Mouse (Mus musculus) heart, embryonic 14.5 days (tissue): Measurements from ENCODE around the gene Ino80b. TPM values are rescaled to one million over a fixed set of nuclear protein-coding genes. Genes with fewer than 3 reads are reported as not detected.
"Not testable (repeated sequence)": the region's sequence is repeated elsewhere in the genome, so short reads cannot be mapped to it uniquely, and the experiment has no call there.

ENCODE experiments used
- ATAC-seq: fragments of 200-750 bp; cut with Nextera tagmentation; 2 replicates; pipeline ENCODE4 v1.8.0; 2017; ENCODE audit warnings: low read depth, moderate TSS enrichment; ENCODE audit not compliant: insufficient number of reproducible peaks, insufficient read depth, low FRiP score
- H3K27ac ChIP-seq, 2 experiments: fragments of 200-500 bp in 1 of 2; fragments of 300-500 bp in 1 of 2; sonication (generic) in 1 of 2; replicated peaks in 1 of 2; 2 replicates each; pipeline ENCODE4 v1.5.1; 2012 to 2014; ENCODE audit warnings: low read depth in 2 of 2, low read length in 2 of 2, control low read depth in 1 of 2, mild to moderate bottlenecking in 1 of 2, mixed read lengths in 1 of 2; ENCODE audit not compliant: control insufficient read depth in 1 of 2, insufficient read depth in 1 of 2
- H3K27me3 ChIP-seq: fragments of 300-500 bp; sonication (generic); 2 replicates; pipeline ENCODE4 v1.6.1; 2014; ENCODE audit warnings: mild to moderate bottlenecking, low read length, control low read depth; ENCODE audit not compliant: control insufficient read depth, insufficient read depth
- H3K36me3 ChIP-seq: fragments of 300-500 bp; sonication (generic); 2 replicates; pipeline ENCODE4 v1.6.1; 2014; ENCODE audit warnings: mild to moderate bottlenecking, control low read depth, low read length, mixed read lengths; ENCODE audit not compliant: control insufficient read depth, insufficient read depth
- H3K4me1 ChIP-seq, 2 experiments: fragments of 200-500 bp in 1 of 2; fragments of 300-500 bp in 1 of 2; sonication (generic) in 1 of 2; 2 replicates each; pipeline ENCODE4 v1.6.1; 2012 to 2014; ENCODE audit warnings: low read length in 2 of 2, control low read depth in 1 of 2, mixed read lengths in 1 of 2; ENCODE audit not compliant: control insufficient read depth in 2 of 2, insufficient read depth in 2 of 2
- H3K4me2 ChIP-seq: fragments of 300-500 bp; sonication (generic); 2 replicates; pipeline ENCODE4 v1.6.1; 2014; ENCODE audit warnings: mild to moderate bottlenecking, low read length
- H3K4me3 ChIP-seq, 2 experiments: fragments of 200-500 bp in 1 of 2; fragments of 300-500 bp in 1 of 2; sonication (generic) in 1 of 2; 2 replicates each; pipeline ENCODE4 v1.5.1; 2012 to 2014; ENCODE audit warnings: low read length in 2 of 2, mild to moderate bottlenecking in 2 of 2, control low read depth in 1 of 2, low read depth in 1 of 2, moderate library complexity in 1 of 2; ENCODE audit not compliant: control insufficient read depth in 1 of 2, insufficient read depth in 1 of 2
- H3K9ac ChIP-seq: fragments of 300-500 bp; sonication (generic); 2 replicates; pipeline ENCODE4 v1.6.1; 2014; ENCODE audit warnings: mild to moderate bottlenecking, low read length
- H3K9me3 ChIP-seq: fragments of 300-500 bp; sonication (generic); 2 replicates; pipeline ENCODE4 v1.6.1; 2016; ENCODE audit warnings: low read length, control low read depth; ENCODE audit not compliant: control insufficient read depth
- WGBS: fragments of 180-500 bp; shearing (Covaris S2); extraction: QIAGEN DNeasy Blood & Tissue Kit; methylation state at CpG from one replicate; pipeline ENCODE4 v1.1.7; 2014; 5-methylcytosine and 5-hydroxymethylcytosine counted together
- polyA plus RNA-seq: library from polyadenylated mRNA; unstranded; fragments of >200 nt; fragmentation: Nextera tagmentation; extraction: Ambion mirVana; gene quantifications from 2 replicates; pipeline ENCODE4 v1.2.1, GENCODE M21; 2014

Ino80b gene
- polyA plus RNA-seq, 1 experiment from 2014 or later, result 11.3 TPM

GRCm38 (mm10) chr6:83162701-83163100 lies 37.5 kb upstream of the Ino80b start:
- WGBS, result under 1% methylated on average over 8 of the region's 8 CpGs
- peaks cover 6 to 30% of the 10 kb centered on the region in 2 experiments; a peak in 3 of 4 replicates for H3K4me1 ChIP-seq
- peak overlapping the region; percentile 83 for H3K4me2 ChIP-seq
- H3K36me3 ChIP-seq, result no peaks in the 10 kb centered on the region
- no peaks in the 10 kb centered on the region for H3K9me3 ChIP-seq
- H3K9ac ChIP-seq, result peak overlapping the region; percentile 59; the same call in 1 of the 2 replicates
- ATAC-seq, result no peak
- no peak overlapping the region for H3K27ac ChIP-seq
- H3K4me3 ChIP-seq, result peak overlapping the region; percentile 34 to 46
- H3K27me3 ChIP-seq, result peaks cover 31% of the 10 kb centered on the region

GRCm38 (mm10) chr6:83161921-83162641 lies 36.9 kb upstream of the Ino80b start:
- Histone ChIP-seq H3K4me3 (peak overlapping the region; percentile 34 to 46), H3K27me3 (peaks cover 31% of the 10 kb centered on the region), H3K9ac (peak overlapping the region; percentile 59), H3K4me2 (peak overlapping the region; percentile 83), H3K9me3 (no peaks in the 10 kb centered on the region), H3K4me1 (peaks cover 6 to 25% of the 10 kb centered on the region in 2 experiments; a peak in 3 of 4 replicates), H3K36me3 (no peaks in the 10 kb centered on the region), H3K27ac (no peak overlapping the region)
- WGBS, result under 1% methylated on average over 49 of the region's 49 CpGs
- no peak for ATAC-seq

- WGBS, result 8% methylated on average over 19 of the region's 19 CpGs
- H3K9ac ChIP-seq, result peak overlapping the region; percentile 59
- ATAC-seq, result no peak
These were observed 36.2 kb upstream of the Ino80b start for GRCm38 (mm10) chr6:83161442-83161841.

GRCm38 (mm10) chr6:83159456-83159855 lies 34.2 kb upstream of the Ino80b start:
- H3K9me3 ChIP-seq, H3K4me2 ChIP-seq, H3K9ac ChIP-seq, H3K36me3 ChIP-seq, ATAC-seq, H3K27ac ChIP-seq, H3K4me3 ChIP-seq: not testable (repeated sequence)
- H3K27me3 ChIP-seq, result peaks cover 31% of the 10 kb centered on the region
- WGBS, result 24% methylated on average over 3 of the region's 3 CpGs
- peaks cover 6 to 19% of the 10 kb centered on the region in 2 experiments; a peak in 3 of 4 replicates for H3K4me1 ChIP-seq

More at GRCm38 (mm10) chr6:83161442-83161841, 36.2 kb upstream of the Ino80b start:
- peak overlapping the region; percentile 83 for H3K4me2 ChIP-seq
- H3K27me3 ChIP-seq, result peaks cover 31% of the 10 kb centered on the region
- peak overlapping the region; percentile 34 to 46 for H3K4me3 ChIP-seq
- no peaks in the 10 kb centered on the region for H3K36me3 ChIP-seq
- H3K9me3 ChIP-seq, result no peaks in the 10 kb centered on the region
- H3K27ac ChIP-seq, result no peak overlapping the region
- H3K4me1 ChIP-seq, result peaks cover 6 to 20% of the 10 kb centered on the region in 2 experiments; a peak in 3 of 4 replicates

- H3K9me3 ChIP-seq, result no peaks in the 10 kb centered on the region
- peak within 1 kb of the TSS; percentile 70 for H3K9ac ChIP-seq
- H3K4me3 ChIP-seq, result peak within 1 kb of the TSS; percentile 51 to 60
- ATAC-seq, result peak; percentile 63; the same call in 1 of the 2 replicates
- H3K4me2 ChIP-seq, result peak within 1 kb of the TSS; percentile 90
- peaks cover 5% of the 10 kb centered on the region in 2 experiments; a peak in 2 of 4 replicates for H3K4me1 ChIP-seq
- H3K27me3 ChIP-seq, result peaks cover 15% of the 10 kb centered on the region
- WGBS, result 3% methylated on average over 32 of the region's 32 CpGs
- no peak within 1 kb of the TSS for H3K27ac ChIP-seq
- H3K36me3 ChIP-seq, result peaks cover 15% of the 10 kb centered on the region
These were observed 31.0 kb upstream of the Ino80b start, which contains the start of the genes Wdr54 and 1700003E16Rik for GRCm38 (mm10) chr6:83156259-83156684. TSS of gene Wdr54 (minus strand) at chr6:83156397. TSS of gene 1700003E16Rik (plus strand) at chr6:83156404.

GRCm38 (mm10) chr6:83155552-83156238 lies 30.5 kb upstream of the Ino80b start:
- Histone ChIP-seq H3K9ac (peak overlapping the region; percentile 70), H3K9me3 (no peaks in the 10 kb centered on the region), H3K4me3 (peak overlapping the region; percentile 51 to 60), H3K27me3 (peaks cover 9% of the 10 kb centered on the region), H3K36me3 (peaks cover 19% of the 10 kb centered on the region), H3K27ac (no peak overlapping the region), H3K4me2 (peak overlapping the region; percentile 90), H3K4me1 (peaks cover 5% of the 10 kb centered on the region in 2 experiments; a peak in 2 of 4 replicates)
- WGBS, result 8% methylated on average over 23 of the region's 23 CpGs
- no peak for ATAC-seq

- H3K9me3 ChIP-seq, result no peaks in the 10 kb centered on the region
- WGBS, result 60% methylated on average over 5 of the region's 5 CpGs
- no peak for ATAC-seq
- H3K9ac ChIP-seq, result no peak overlapping the region
- peaks cover 5% of the 10 kb centered on the region in 2 experiments; a peak in 2 of 4 replicates for H3K4me1 ChIP-seq
- H3K4me2 ChIP-seq, result no peak overlapping the region
- H3K27me3 ChIP-seq, result no peaks in the 10 kb centered on the region
- no peak overlapping the region for H3K4me3 ChIP-seq
- H3K27ac ChIP-seq, result no peak overlapping the region
- H3K36me3 ChIP-seq, result peaks cover 35% of the 10 kb centered on the region
These were observed 28.3 kb upstream of the Ino80b start for GRCm38 (mm10) chr6:83153485-83153884.
